Mouse (Mus musculus) forebrain, embryonic 10.5 days (tissue): ENCODE results near the gene Hist1h3c. TPM values are rescaled to one million over a fixed set of nuclear protein-coding genes. Genes with fewer than 3 reads are reported as not detected.
"Not testable (repeated sequence)": the region's sequence is repeated elsewhere in the genome, so short reads cannot be mapped to it uniquely, and the experiment has no call there.

Source experiments
- DNase-seq: peaks from one replicate; pipeline ENCODE4 v3.0.0-alpha.2; 2017; ENCODE audit warnings: low spot score; ENCODE audit errors: extremely low spot score
- H3K27ac ChIP-seq: fragments of 300-500 bp; sonication (generic); 2 replicates; pipeline ENCODE4 v1.5.1; 2016; ENCODE audit warnings: mild to moderate bottlenecking
- H3K27me3 ChIP-seq: fragments of 300-500 bp; sonication (generic); 2 replicates; pipeline ENCODE4 v1.6.1; 2016; ENCODE audit warnings: mild to moderate bottlenecking; ENCODE audit not compliant: poor library complexity, severe bottlenecking
- H3K36me3 ChIP-seq: fragments of 300-500 bp; sonication (generic); replicated peaks from 2 replicates; pipeline ENCODE4 v1.6.1; 2016; ENCODE audit warnings: mild to moderate bottlenecking, moderate library complexity
- H3K4me1 ChIP-seq: fragments of 300-500 bp; sonication (generic); 2 replicates; pipeline ENCODE4 v1.6.1; 2016
- H3K4me3 ChIP-seq: fragments of 300-500 bp; sonication (generic); 2 replicates; pipeline ENCODE4 v1.5.1; 2016; ENCODE audit warnings: mild to moderate bottlenecking, moderate library complexity
- H3K9me3 ChIP-seq: fragments of 300-500 bp; sonication (generic); 2 replicates; pipeline ENCODE4 v1.6.1; 2016; ENCODE audit warnings: mild to moderate bottlenecking, moderate library complexity
- WGBS: fragments of 180-500 bp; shearing (Covaris S2); methylation state at CpG from one replicate; pipeline ENCODE4 v1.1.7; 2016; 5-methylcytosine and 5-hydroxymethylcytosine counted together
- polyA plus RNA-seq: library from polyadenylated mRNA; unstranded; fragments of >200 nt; fragmentation: Nextera tagmentation; extraction: Ambion mirVana; gene quantifications from 2 replicates; pipeline ENCODE4 v1.2.1, GENCODE M21; 2016

The Hist1h3c gene
- polyA plus RNA-seq, 1 experiment from 2014 or later, result 9.0 TPM

GRCm38 (mm10) chr13:23752742-23753172 lies 7.4 kb upstream of the Hist1h3c start:
- Histone ChIP-seq H3K4me1 (peaks cover 39% of the 10 kb centered on the region), H3K36me3 (no peaks in the 10 kb centered on the region), H3K27ac (peak overlapping the region; percentile 91), H3K27me3 (no peaks in the 10 kb centered on the region), H3K4me3 (peak overlapping the region; percentile 56), H3K9me3 (no peaks in the 10 kb centered on the region)
- 4% methylated on average over 6 of the region's 6 CpGs for WGBS
- no peak for DNase-seq

- DNase-seq, result peak; percentile 89
- not testable (repeated sequence) for H3K9me3 ChIP-seq, H3K36me3 ChIP-seq, H3K27me3 ChIP-seq
- Histone ChIP-seq H3K27ac (peak within 1 kb of the TSS; percentile 98), H3K4me1 (peaks cover 39% of the 10 kb centered on the region), H3K4me3 (peak within 1 kb of the TSS; percentile 56)
- under 1% methylated on average over 23 of the region's 47 CpGs for WGBS
Measured at GRCm38 (mm10) chr13:23752067-23752741, 6.8 kb upstream of the Hist1h3c start, which contains the start of gene Hist1h3b. Hist1h3b (plus strand) TSS chr13:23752267.

GRCm38 (mm10) chr13:23751478-23751956 lies 6.1 kb upstream of the Hist1h3c start:
- Histone ChIP-seq H3K27me3 (no peaks in the 10 kb centered on the region), H3K36me3 (no peaks in the 10 kb centered on the region), H3K9me3 (no peaks in the 10 kb centered on the region), H3K27ac (peak overlapping the region; percentile 98), H3K4me3 (peak overlapping the region; percentile 53), H3K4me1 (peaks cover 41% of the 10 kb centered on the region)
- no peak for DNase-seq
- 2% methylated on average over 11 of the region's 11 CpGs for WGBS

- not testable (repeated sequence) for H3K9me3 ChIP-seq, H3K36me3 ChIP-seq, H3K27me3 ChIP-seq
- peaks cover 38% of the 10 kb centered on the region for H3K4me1 ChIP-seq
- H3K4me3 ChIP-seq, result peak within 1 kb of the TSS; percentile 53
- H3K27ac ChIP-seq, result peak within 1 kb of the TSS; percentile 98
- peak; percentile 79 for DNase-seq
- WGBS, result under 1% methylated on average over 33 of the region's 47 CpGs
Measured at GRCm38 (mm10) chr13:23750839-23751477, 5.6 kb upstream of the Hist1h3c start, which contains the start of gene Hist1h2ab. Hist1h2ab (plus strand) TSS chr13:23751126.

- Histone ChIP-seq H3K9me3 (no peaks in the 10 kb centered on the region), H3K4me3 (no peak overlapping the region), H3K36me3 (no peaks in the 10 kb centered on the region), H3K27me3 (no peaks in the 10 kb centered on the region), H3K27ac (peak overlapping the region; percentile 98), H3K4me1 (peaks cover 39% of the 10 kb centered on the region)
- 92% methylated on average over 5 of the region's 5 CpGs for WGBS
- DNase-seq, result no peak
Measured at GRCm38 (mm10) chr13:23749563-23750121, 4.2 kb upstream of the Hist1h3c start.

GRCm38 (mm10) chr13:23747892-23748288 lies 2.5 kb upstream of the Hist1h3c start:
- Histone ChIP-seq H3K36me3 (no peaks in the 10 kb centered on the region), H3K4me3 (peak overlapping the region; percentile 58), H3K9me3 (no peaks in the 10 kb centered on the region), H3K4me1 (peaks cover 37% of the 10 kb centered on the region), H3K27me3 (no peaks in the 10 kb centered on the region), H3K27ac (peak overlapping the region; percentile 98)
- WGBS, result 12% methylated on average over 4 of the region's 4 CpGs
- DNase-seq, result peak; percentile 45

DNA sequence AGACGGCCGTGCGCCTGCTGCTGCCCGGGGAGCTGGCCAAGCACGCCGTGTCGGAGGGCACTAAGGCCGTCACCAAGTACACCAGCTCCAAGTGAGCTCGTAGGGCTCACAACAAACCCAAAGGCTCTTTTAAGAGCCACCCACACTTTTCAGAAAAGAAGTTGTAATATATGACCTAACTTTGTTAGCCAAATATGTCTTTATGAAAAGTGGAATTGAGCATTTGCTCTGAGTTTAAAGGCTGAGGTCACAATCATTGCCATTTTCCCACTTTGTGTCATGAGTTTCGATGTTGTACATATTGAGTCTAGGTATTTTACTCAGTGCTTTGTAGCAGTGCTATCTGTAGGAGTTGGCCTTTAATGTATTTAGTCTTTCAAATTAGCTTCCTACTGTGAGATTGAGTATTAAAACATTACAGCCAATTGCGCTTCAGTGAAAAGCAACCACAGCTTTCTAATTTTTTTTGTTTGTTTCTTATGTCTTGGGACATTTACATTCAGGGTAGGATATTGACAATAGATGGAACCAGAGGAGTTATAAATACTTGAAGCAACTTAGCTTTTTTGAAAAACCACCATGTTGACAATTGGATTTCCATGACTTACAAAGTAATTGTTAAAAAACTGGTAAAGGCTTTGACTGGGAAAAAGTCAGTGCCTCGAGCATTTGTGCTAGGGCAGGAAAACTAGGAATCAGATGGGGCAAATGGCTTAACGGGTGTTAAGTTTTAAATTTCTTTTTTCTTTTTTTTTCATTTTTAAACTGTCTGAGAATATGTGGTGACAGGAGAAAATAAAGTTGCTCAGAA lies 1.9 kb upstream of the Hist1h3c start:
- DNase-seq, result peak; percentile 37
- H3K27ac ChIP-seq, result peak overlapping the region; percentile 98
- 3% methylated on average over 13 of the region's 13 CpGs for WGBS

GRCm38 (mm10) chr13:23746201-23747080 lies 1.0 kb upstream of the Hist1h3c start, which contains the start of gene Hist1h2bb:
Hist1h2bb (plus strand) TSS chr13:23746734.
- H3K4me3 ChIP-seq, result peak within 1 kb of the TSS; percentile 58
- peak; percentile 78 for DNase-seq
- peak within 1 kb of the TSS; percentile 98 for H3K27ac ChIP-seq
- not testable (repeated sequence) for H3K27me3 ChIP-seq, H3K36me3 ChIP-seq, H3K9me3 ChIP-seq
- H3K4me1 ChIP-seq, result peaks cover 35% of the 10 kb centered on the region
- under 1% methylated on average over 48 of the region's 58 CpGs for WGBS

More for the DNA sequence above, 1.9 kb upstream of the Hist1h3c start:
- H3K9me3 ChIP-seq, result no peaks in the 10 kb centered on the region
- H3K4me1 ChIP-seq, result peaks cover 35% of the 10 kb centered on the region
- H3K4me3 ChIP-seq, result peak overlapping the region; percentile 58
- H3K36me3 ChIP-seq, result no peaks in the 10 kb centered on the region
- H3K27me3 ChIP-seq, result no peaks in the 10 kb centered on the region

GRCm38 (mm10) chr13:23744421-23745380 lies 701 bp downstream of the Hist1h3c start:
- DNase-seq, result no peak
- WGBS, result 2% methylated on average over 15 of the region's 36 CpGs

GRCm38 (mm10) chr13:23743963-23744362 lies 1.4 kb downstream of the Hist1h3c start:
- DNase-seq, result no peak
- no peaks in the 10 kb centered on the region for H3K36me3 ChIP-seq
- H3K4me3 ChIP-seq, result peak overlapping the region; percentile 58
- WGBS, result 52% methylated on average over 4 of the region's 4 CpGs
- peaks cover 55% of the 10 kb centered on the region for H3K4me1 ChIP-seq
- no peaks in the 10 kb centered on the region for H3K27me3 ChIP-seq
- H3K27ac ChIP-seq, result peak overlapping the region; percentile 98
- H3K9me3 ChIP-seq, result no peaks in the 10 kb centered on the region

More at GRCm38 (mm10) chr13:23744421-23745380, 701 bp downstream of the Hist1h3c start:
- H3K4me1 ChIP-seq, result peaks cover 48% of the 10 kb centered on the region
- no peaks in the 10 kb centered on the region for H3K36me3 ChIP-seq
- H3K9me3 ChIP-seq, result no peaks in the 10 kb centered on the region
- peak overlapping the region; percentile 98 for H3K27ac ChIP-seq
- H3K4me3 ChIP-seq, result peak overlapping the region; percentile 58
- no peaks in the 10 kb centered on the region for H3K27me3 ChIP-seq

- H3K27ac ChIP-seq, result peak overlapping the region; percentile 98
- no peaks in the 10 kb centered on the region for H3K36me3 ChIP-seq
- no peak overlapping the region for H3K4me3 ChIP-seq
- WGBS, result 80% methylated on average over 5 of the region's 5 CpGs
- H3K9me3 ChIP-seq, result no peaks in the 10 kb centered on the region
- H3K4me1 ChIP-seq, result peaks cover 51% of the 10 kb centered on the region
- DNase-seq, result no peak
- H3K27me3 ChIP-seq, result no peaks in the 10 kb centered on the region
Measured at GRCm38 (mm10) chr13:23743215-23743614, 2.2 kb downstream of the Hist1h3c start.
